Mouse (Mus musculus): ENCODE measurements around the gene Dnajc10.

Dnajc10 gene

DNA sequence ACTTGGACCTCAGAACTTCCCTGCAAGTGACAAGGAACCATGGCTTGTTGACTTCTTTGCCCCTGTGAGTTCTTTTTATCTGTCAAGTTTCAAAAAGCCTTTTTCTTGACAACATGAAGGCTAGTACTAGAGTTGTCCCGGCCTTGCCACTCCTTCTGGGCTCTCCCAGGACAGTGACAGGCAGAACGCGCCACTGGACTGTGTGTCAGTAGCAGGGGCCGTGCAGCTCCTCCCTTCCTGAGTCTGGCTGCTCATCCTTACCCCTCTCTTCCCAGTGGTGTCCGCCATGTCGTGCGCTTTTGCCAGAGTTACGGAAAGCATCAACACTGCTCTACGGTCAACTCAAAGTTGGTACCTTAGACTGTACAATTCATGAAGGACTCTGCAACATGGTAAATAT is 25.3 kb downstream of the Dnajc10 start:
- DNase-seq (ENCODE audit: low spot score) = no peak

DNA sequence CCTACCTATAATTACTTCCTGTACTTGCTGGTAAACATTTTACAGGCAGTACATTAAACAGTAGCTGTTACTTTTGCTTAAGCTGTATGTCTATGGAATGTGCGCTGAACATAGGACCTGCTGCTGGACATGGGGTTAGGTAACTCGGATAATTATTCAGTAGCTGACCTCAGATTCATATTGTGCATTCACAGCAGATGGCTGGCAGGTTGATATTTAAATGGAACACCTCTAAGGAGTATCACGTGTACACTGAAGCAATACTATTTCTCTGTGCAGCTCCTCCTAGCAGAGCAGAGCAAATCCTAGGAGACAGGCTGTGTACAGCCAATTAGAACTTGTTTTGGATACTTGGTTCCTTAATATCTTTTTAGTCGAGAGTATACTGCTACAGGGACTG is 39.3 kb downstream of the Dnajc10 start:
- DNase-seq (ENCODE audit: low spot score) = no peak

DNA sequence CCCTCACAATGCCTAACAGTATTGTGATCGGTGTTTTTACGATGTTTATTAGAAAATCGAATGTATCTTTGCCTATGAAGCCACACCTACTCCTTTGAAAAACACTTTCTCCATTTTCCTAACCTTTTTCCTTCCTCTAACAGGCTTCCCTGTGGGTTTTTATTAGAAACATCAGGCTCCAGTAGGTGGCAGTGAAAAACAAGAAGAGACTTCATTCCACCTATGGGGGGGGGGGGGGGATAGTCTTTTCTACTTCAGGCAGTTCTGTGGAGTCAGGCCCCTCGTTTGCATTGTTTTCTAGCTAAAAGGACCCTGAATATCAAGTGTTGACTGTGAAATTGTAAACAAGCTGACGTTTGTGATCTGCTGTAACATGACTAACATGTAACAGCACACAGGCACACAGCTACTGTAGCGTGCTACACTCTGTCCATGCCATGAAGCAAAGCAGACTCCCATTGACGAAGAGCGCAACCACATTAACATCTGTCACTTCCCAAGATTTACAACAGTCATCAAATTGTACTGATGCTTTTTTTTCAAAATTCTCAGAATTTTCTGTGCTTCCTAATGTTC is 41.5 kb downstream of the Dnajc10 start:
- DNase-seq (ENCODE audit: low spot score) = no peak

DNA sequence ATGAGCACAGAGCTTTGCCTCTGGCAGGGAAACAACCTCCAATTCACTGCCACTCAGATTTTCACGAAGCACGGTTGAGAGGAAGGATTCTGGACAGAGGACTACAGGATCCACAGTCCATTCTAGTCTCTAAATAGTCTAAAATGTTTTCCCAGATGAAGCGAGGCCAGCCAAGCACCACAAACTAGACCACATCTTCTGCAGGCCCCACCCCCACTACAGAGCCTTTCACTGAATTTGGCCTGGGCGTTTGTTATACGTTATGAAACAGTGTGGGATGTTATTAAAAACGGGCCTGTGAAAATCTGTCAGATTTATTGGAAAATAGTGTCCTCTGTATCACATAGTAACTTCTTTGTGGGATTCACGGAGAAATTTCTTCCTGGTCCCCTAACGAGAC is 56.2 kb downstream of the Dnajc10 start:
- DNase-seq (ENCODE audit: low spot score) = no peak

DNA sequence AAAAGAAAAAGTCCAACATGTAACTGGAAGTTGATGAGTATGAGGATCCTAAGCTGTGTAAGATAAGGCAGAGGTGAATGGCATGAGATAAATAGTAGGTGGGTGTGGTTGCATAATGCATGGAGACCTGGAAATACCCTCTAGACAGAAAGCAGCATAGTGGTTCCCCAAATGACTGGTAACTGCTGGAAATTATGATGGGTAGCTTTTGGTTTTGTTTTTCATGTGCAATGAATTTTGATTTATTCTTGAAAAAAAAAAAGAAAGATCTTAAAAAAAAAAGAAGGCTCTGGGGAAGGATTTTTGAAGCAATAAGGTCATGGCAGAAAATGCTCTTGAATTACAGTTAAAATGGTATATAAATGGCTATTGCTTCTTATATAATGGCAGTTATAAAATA is 59.6 kb downstream of the Dnajc10 start:
- DNase-seq (ENCODE audit: low spot score) = no peak

DNA sequence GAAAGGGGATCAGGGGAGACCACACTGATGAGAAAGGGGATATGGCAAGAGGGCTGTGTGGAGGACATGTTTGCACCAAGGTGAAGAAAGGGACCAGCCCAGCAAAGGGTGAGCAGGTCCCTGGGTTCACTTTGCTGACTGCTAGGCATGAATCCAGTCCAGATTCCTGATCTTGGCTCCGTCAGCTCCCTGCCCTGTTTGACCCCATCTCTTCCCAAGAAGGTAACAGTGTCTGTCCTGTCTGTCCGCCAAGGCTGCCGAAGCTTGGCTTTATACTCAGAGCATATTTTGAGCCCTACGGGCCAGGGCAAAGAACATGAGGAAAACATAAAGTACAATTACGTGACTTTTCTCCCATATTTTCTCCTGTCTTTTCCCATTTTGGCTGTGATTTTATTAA is 64.6 kb downstream of the Dnajc10 start:
- no peak for DNase-seq (ENCODE audit: low spot score)

DNA sequence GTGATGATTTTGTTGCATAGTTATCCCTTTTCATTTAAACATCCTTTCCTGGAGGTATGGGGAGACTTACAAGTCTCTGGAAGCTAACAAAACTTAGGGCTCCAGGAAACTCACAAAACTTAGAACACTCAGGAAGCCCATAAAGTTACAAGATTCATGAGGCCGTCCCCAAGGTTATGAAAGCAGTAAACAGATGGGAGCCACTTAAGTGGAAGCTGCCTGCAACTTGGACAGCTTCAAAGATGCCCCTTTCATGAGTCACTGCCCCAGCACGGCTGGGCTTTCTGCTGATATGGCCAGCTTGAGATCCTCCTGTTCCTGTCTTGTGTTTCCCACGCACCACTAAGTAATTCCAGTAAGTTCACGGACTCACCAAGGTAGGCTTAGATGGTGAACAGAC is 69.2 kb downstream of the Dnajc10 start:
- DNase-seq (ENCODE audit: low spot score) = no peak

DNA sequence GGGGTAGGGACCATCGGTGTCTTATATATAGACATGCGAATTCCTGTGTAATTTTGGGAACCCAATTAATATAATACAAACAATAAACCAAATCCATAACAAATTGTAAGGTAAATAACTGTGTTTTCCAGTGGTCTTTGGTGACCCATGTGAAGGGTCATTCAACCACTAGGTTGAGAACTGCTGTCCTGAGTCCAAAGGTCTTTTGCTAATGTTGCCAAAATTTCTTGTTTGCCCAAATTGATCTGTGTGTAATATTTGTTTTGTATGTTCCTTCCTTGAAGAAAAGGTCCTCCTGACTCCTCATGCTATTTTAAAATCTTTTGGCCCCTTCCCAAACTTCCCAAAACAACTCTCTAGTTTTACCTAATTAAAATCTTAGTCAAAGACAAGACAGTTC is 71.0 kb downstream of the Dnajc10 start:
- DNase-seq (ENCODE audit: low spot score) = no peak

DNA sequence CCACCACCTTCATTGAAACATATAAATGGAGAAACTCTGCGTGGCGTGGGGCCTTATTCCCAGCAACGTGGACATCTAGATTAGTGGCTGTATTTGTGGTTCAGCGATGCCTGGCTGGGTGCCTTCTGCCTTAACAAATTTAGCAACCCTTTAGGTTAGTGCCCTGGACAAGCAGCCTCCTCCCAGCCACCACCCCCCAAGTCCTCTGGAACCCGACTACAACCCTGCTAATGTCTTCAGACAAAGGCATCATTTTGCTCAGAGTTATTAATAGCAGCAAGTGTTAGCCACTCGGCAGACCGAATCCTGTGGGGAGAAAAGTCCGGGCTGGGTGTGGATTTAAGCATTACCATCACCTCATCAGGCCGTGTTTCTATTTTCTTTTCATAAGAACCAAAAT is 72.4 kb downstream of the Dnajc10 start:
- no peak for DNase-seq (ENCODE audit: low spot score)

DNA sequence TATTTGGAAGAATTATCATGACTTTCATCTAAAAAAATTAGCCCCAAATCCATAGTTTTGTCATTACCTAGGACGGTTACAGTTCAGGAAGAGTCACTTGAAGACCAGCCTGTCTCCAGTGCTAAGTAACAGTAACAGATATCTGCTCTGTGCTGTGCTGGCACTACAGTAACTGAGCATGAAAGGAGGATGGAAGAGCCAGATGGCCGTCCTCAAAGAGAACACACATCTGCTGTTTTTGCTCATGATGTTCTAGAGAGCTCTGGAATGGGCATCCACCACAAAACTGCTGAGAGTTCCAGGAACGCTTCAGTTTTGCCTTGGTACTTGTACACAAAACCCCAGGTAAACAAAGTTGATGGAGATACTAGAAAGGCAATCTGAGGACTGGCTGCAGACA is 73.1 kb downstream of the Dnajc10 start:
- no peak for DNase-seq (ENCODE audit: low spot score)

DNA sequence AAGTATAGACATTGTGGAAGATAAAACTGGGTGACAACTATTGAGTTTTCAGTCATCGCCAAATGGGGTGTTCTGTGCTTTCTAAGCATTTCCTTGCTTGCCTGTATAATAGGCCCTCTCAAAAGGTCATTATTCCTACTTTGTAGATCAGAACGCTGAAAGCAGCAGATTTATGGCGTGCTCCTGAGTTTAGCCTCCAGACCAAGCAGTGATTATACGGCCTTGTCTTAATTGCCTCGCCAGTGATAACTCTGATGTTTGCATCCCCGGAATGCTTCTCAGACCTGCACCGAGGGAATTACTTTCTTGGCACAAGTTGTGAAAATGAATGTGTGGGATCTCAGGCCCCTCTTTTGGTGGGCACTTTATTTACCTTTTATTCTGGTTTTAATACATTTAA is 80.8 kb downstream of the Dnajc10 start:
- DNase-seq (ENCODE audit: low spot score) = no peak

DNA sequence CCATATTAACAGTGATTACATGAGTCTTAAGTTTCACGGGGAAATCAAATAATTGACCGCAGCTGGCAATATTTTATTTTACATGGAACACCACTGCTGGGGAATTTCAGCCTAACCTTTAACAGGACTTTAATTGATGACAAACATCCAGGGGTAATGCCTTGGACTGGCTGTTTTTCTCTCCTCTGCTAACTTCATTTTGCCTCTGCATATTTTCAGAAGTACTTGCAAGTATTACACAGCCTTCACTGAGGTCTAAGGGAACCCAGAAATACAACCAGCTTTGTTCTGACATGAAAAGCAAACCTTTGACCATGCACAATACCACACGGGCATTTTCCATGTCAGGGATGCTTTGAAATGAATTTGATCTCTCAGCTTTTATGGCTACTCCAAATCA is 81.6 kb downstream of the Dnajc10 start:
- DNase-seq (ENCODE audit: low spot score) = no peak

DNA sequence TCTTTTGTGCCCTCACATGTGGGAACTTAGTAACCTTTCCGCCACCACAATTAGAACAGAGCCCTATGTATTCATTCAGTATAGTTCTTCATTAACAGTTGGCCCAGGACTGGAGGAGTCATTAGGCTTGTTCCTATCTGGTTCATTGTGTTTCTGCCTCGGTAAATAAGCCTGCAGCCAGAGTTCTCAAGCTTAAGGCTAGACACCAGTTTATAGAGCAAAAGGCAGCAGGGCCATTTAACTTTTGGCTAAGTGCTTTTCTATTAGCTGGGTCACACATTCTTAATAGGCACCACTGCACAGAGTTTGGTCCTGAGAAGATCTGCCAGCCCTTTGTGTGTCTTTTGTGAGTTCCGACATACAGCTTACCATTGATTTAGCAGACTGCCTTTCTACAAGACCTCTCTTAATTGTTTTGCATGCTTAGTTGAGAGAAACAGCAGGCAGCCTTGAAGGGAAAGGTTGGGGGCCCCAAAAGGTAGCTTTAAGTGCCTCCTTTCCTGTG is 83.4 kb downstream of the Dnajc10 start:
- DNase-seq (ENCODE audit: low spot score) = no peak

All from ovary, postnatal 10 days (tissue).